Mouse (Mus musculus) layer of hippocampus, postnatal 14 days (tissue): ENCODE results near the gene Vmn1r20. TPM values are rescaled to one million over a fixed set of nuclear protein-coding genes. Genes with fewer than 3 reads are reported as not detected.
"Not testable (repeated sequence)": the region's sequence is repeated elsewhere in the genome, so short reads cannot be mapped to it uniquely, and the experiment has no call there.

Source experiments
- DNase-seq, 2 experiments: peaks; one replicate each; pipeline ENCODE4 v3.0.0; 2021 to 2022; ENCODE audit warnings: low spot score in 2 of 2, mixed read lengths in 1 of 2
- long read RNA-seq, 2 experiments: library from polyadenylated mRNA; stranded (forward); transcript quantifications; one replicate each; pipeline ENCODE4 v2.0.0; 2021
- total RNA-seq, 2 experiments: library from RNA; stranded (reverse); gene quantifications; 2 replicates each; pipeline ENCODE4 v1.2.3; 2021

Vmn1r20 gene
- not detected for total RNA-seq
- long read RNA-seq, experiment 1, result 0 reads
- long read RNA-seq, experiment 2, result 0 reads

- no peak for DNase-seq
These were observed at the start of gene Vmn1r20 for GRCm38 (mm10) chr6:57428630-57429029. Gene Vmn1r20, plus strand, starts transcription at chr6:57428930.

- no peak for DNase-seq
These were observed 33.0 kb upstream of the Vmn1r20 start, which contains the start of gene Vmn1r18 for GRCm38 (mm10) chr6:57395683-57396082. Gene Vmn1r18, minus strand, starts transcription at chr6:57395783.

GRCm38 (mm10) chr6:57403480-57403879, 25.2 kb upstream of the Vmn1r20 start, which contains the start of gene Vmn1r19:
Gene Vmn1r19, plus strand, starts transcription at chr6:57403780.
- DNase-seq, result not testable (repeated sequence)

- DNase-seq, result peak in 1 of 2 experiments; percentile 12
These were observed 2.5 kb downstream of the Vmn1r20 start for GRCm38 (mm10) chr6:57431196-57431595.

GRCm38 (mm10) chr6:57468161-57468560, 39.4 kb downstream of the Vmn1r20 start:
- DNase-seq, result not testable (repeated sequence)

Other genes with a start within 250 kb of the Vmn1r20 start
- gene Vmn1r13, start 225.6 kb upstream of the Vmn1r20 start, total RNA-seq, result not detected
- not detected for gene Vmn1r14, start 197.2 kb upstream of the Vmn1r20 start, total RNA-seq
- not detected for gene Vmn1r15, start 171.0 kb upstream of the Vmn1r20 start, total RNA-seq
- gene Vmn1r16, start 99.4 kb upstream of the Vmn1r20 start, total RNA-seq, result not detected
- gene Vmn1r17, start 65.2 kb upstream of the Vmn1r20 start, total RNA-seq, result not detected
- gene Vmn1r18, start 33.1 kb upstream of the Vmn1r20 start, total RNA-seq, result under 1 TPM; 0.05 TPM
- not detected for gene Vmn1r19, start 25.1 kb upstream of the Vmn1r20 start, total RNA-seq
- 10 to 100 TPM; 44.7 to 49.7 TPM for gene Ppm1k, start 106.5 kb downstream of the Vmn1r20 start, total RNA-seq
- 1 to 10 TPM; 2.6 to 2.8 TPM for gene Herc6, start 152.1 kb downstream of the Vmn1r20 start, total RNA-seq